Mouse (Mus musculus) embryonic facial prominence, embryonic 14.5 days (tissue): Measurements from ENCODE around the gene Aqp2. TPM values are rescaled to one million over a fixed set of nuclear protein-coding genes. Genes with fewer than 3 reads are reported as not detected.

Experiments used
- ATAC-seq: fragments of 200-750 bp; cut with Nextera tagmentation; 2 replicates; pipeline ENCODE4 v1.8.0; 2017; ENCODE audit warnings: low read depth, moderate number of reproducible peaks, moderate TSS enrichment
- DNase-seq: peaks from one replicate; pipeline ENCODE4 v3.0.0-alpha.2; 2015; ENCODE audit warnings: low spot score
- H3K27ac ChIP-seq: fragments of 300-500 bp; sonication (generic); replicated peaks from 2 replicates; pipeline ENCODE4 v1.5.1; 2014; ENCODE audit warnings: low read depth, mild to moderate bottlenecking, low read length, moderate library complexity
- H3K27me3 ChIP-seq: fragments of 300-500 bp; sonication (generic); replicated peaks from 2 replicates; pipeline ENCODE4 v1.6.1; 2014; ENCODE audit warnings: low read length; ENCODE audit not compliant: control insufficient read depth, insufficient read depth
- H3K36me3 ChIP-seq: fragments of 300-500 bp; sonication (generic); 2 replicates; pipeline ENCODE4 v1.6.1; 2014; ENCODE audit warnings: low read length, mixed read lengths; ENCODE audit not compliant: control insufficient read depth, insufficient read depth
- H3K4me1 ChIP-seq: fragments of 300-500 bp; sonication (generic); 2 replicates; pipeline ENCODE4 v1.6.1; 2014; ENCODE audit warnings: antibody characterized with exemption, low read length; ENCODE audit not compliant: control insufficient read depth, insufficient read depth
- H3K4me2 ChIP-seq: fragments of 300-500 bp; sonication (generic); 2 replicates; pipeline ENCODE4 v1.6.1; 2014; ENCODE audit warnings: low read depth, mild to moderate bottlenecking, low read length, moderate library complexity, mixed read lengths
- H3K4me3 ChIP-seq: fragments of 300-500 bp; sonication (generic); 2 replicates; pipeline ENCODE4 v1.5.1; 2014; ENCODE audit warnings: low read depth, mild to moderate bottlenecking, low read length
- H3K9ac ChIP-seq: fragments of 300-500 bp; sonication (generic); 2 replicates; pipeline ENCODE4 v1.6.1; 2014; ENCODE audit warnings: low read depth, mild to moderate bottlenecking, low read length, moderate library complexity, mixed read lengths
- H3K9me3 ChIP-seq: fragments of 300-500 bp; sonication (generic); 2 replicates; pipeline ENCODE4 v1.6.1; 2016; ENCODE audit warnings: low read length; ENCODE audit not compliant: control insufficient read depth
- WGBS: fragments of 180-500 bp; shearing (Covaris S2); extraction: QIAGEN DNeasy Blood & Tissue Kit; methylation state at CpG from one replicate; pipeline ENCODE4 v1.1.7; 2014; 5-methylcytosine and 5-hydroxymethylcytosine counted together
- polyA plus RNA-seq: library from polyadenylated mRNA; unstranded; fragments of >200 nt; fragmentation: Nextera tagmentation; extraction: Ambion mirVana; gene quantifications from 2 replicates; pipeline ENCODE4 v1.2.1, GENCODE M21; 2014

Aqp2 gene
- 0.11 TPM in 1 of 2 replicates, not detected in the other for polyA plus RNA-seq

GRCm38 (mm10) chr15:99578802-99579485 lies at the start of gene Aqp2:
Aqp2 (plus strand) TSS chr15:99579055.
- Histone ChIP-seq H3K27ac (no peak within 1 kb of the TSS), H3K27me3 (peaks cover 40% of the 10 kb centered on the region), H3K36me3 (no peaks in the 10 kb centered on the region), H3K4me3 (no peak within 1 kb of the TSS), H3K9ac (no peak within 1 kb of the TSS), H3K4me2 (no peak within 1 kb of the TSS), H3K4me1 (peaks cover 3% of the 10 kb centered on the region; the same call in 1 of the 2 replicates), H3K9me3 (no peaks in the 10 kb centered on the region)
- WGBS, result 81% methylated on average over 26 of the region's 26 CpGs
- ATAC-seq, result no peak
- no peak for DNase-seq

GRCm38 (mm10) chr15:99531146-99531545 lies 47.7 kb upstream of the Aqp2 start:
- WGBS, result 43% methylated on average over 5 of the region's 6 CpGs
- no peak overlapping the region for H3K27ac ChIP-seq
- H3K9me3 ChIP-seq, result no peaks in the 10 kb centered on the region
- ATAC-seq (no peak), DNase-seq (no peak)
- peaks cover 5% of the 10 kb centered on the region; the same call in 1 of the 2 replicates for H3K4me1 ChIP-seq
- H3K36me3 ChIP-seq, result no peaks in the 10 kb centered on the region
- no peak overlapping the region for H3K4me2 ChIP-seq
- H3K9ac ChIP-seq, result no peak overlapping the region
- no peak overlapping the region for H3K4me3 ChIP-seq
- H3K27me3 ChIP-seq, result peaks cover 16% of the 10 kb centered on the region

- Histone ChIP-seq H3K27ac (no peak overlapping the region), H3K9me3 (no peaks in the 10 kb centered on the region), H3K4me2 (no peak overlapping the region), H3K9ac (no peak overlapping the region), H3K4me1 (peaks cover 5% of the 10 kb centered on the region; the same call in 1 of the 2 replicates), H3K27me3 (peaks cover 16% of the 10 kb centered on the region), H3K36me3 (no peaks in the 10 kb centered on the region), H3K4me3 (no peak overlapping the region)
- WGBS, result 23% methylated on average over 3 of the region's 3 CpGs
- ATAC-seq, result 0 out of 2 replicates have a peak, but pooled peaks have one; percentile 33
- DNase-seq, result peak; percentile 35
Observed at GRCm38 (mm10) chr15:99532023-99532422, 46.8 kb upstream of the Aqp2 start.

GRCm38 (mm10) chr15:99536889-99537862 lies 41.7 kb upstream of the Aqp2 start:
- H3K4me3 ChIP-seq, result no peak overlapping the region
- no peaks in the 10 kb centered on the region for H3K9me3 ChIP-seq
- H3K9ac ChIP-seq, result no peak overlapping the region
- WGBS, result 55% methylated on average over 11 of the region's 11 CpGs
- no peak overlapping the region for H3K4me2 ChIP-seq
- H3K27me3 ChIP-seq, result no peaks in the 10 kb centered on the region
- H3K36me3 ChIP-seq, result no peaks in the 10 kb centered on the region
- H3K27ac ChIP-seq, result no peak overlapping the region
- DNase-seq (no peak), ATAC-seq (no peak)
- no peaks in the 10 kb centered on the region for H3K4me1 ChIP-seq

- no peaks in the 10 kb centered on the region for H3K4me1 ChIP-seq
- ATAC-seq (no peak), DNase-seq (no peak)
- no peak overlapping the region for H3K4me3 ChIP-seq
- H3K36me3 ChIP-seq, result no peaks in the 10 kb centered on the region
- H3K9me3 ChIP-seq, result no peaks in the 10 kb centered on the region
- H3K27me3 ChIP-seq, result no peaks in the 10 kb centered on the region; the same call in 1 of the 2 replicates
- 65% methylated on average over 8 of the region's 8 CpGs for WGBS
- no peak overlapping the region for H3K27ac ChIP-seq
- no peak overlapping the region for H3K9ac ChIP-seq
- no peak overlapping the region for H3K4me2 ChIP-seq
Observed at GRCm38 (mm10) chr15:99539891-99540290, 39.0 kb upstream of the Aqp2 start.

GRCm38 (mm10) chr15:99544047-99544446 lies 34.8 kb upstream of the Aqp2 start:
- Histone ChIP-seq H3K4me2 (no peak overlapping the region), H3K4me1 (peaks cover 16% of the 10 kb centered on the region), H3K27ac (no peak overlapping the region), H3K9ac (no peak overlapping the region), H3K4me3 (no peak overlapping the region), H3K9me3 (no peaks in the 10 kb centered on the region), H3K36me3 (no peaks in the 10 kb centered on the region), H3K27me3 (no peaks in the 10 kb centered on the region; the same call in 1 of the 2 replicates)
- ATAC-seq, result no peak
- WGBS, result 60% methylated on average over 7 of the region's 7 CpGs
- DNase-seq, result no peak

GRCm38 (mm10) chr15:99546596-99546995 lies 32.3 kb upstream of the Aqp2 start:
- H3K9me3 ChIP-seq, result no peaks in the 10 kb centered on the region
- no peaks in the 10 kb centered on the region; the same call in 1 of the 2 replicates for H3K27me3 ChIP-seq
- DNase-seq (peak; percentile 91), ATAC-seq (peak; percentile 72; the same call in 1 of the 2 replicates)
- 16% methylated on average over 11 of the region's 11 CpGs for WGBS
- H3K4me3 ChIP-seq, result no peak overlapping the region
- peaks cover 16% of the 10 kb centered on the region for H3K4me1 ChIP-seq
- no peak overlapping the region for H3K9ac ChIP-seq
- H3K36me3 ChIP-seq, result no peaks in the 10 kb centered on the region
- no peak overlapping the region for H3K27ac ChIP-seq
- H3K4me2 ChIP-seq, result no peak overlapping the region; the same call in 1 of the 2 replicates

- 54% methylated on average over 6 of the region's 6 CpGs for WGBS
- Histone ChIP-seq H3K27ac (no peak overlapping the region), H3K4me1 (peaks cover 16% of the 10 kb centered on the region), H3K36me3 (no peaks in the 10 kb centered on the region), H3K4me3 (no peak overlapping the region), H3K9ac (no peak overlapping the region), H3K4me2 (no peak overlapping the region), H3K27me3 (no peaks in the 10 kb centered on the region; the same call in 1 of the 2 replicates), H3K9me3 (no peaks in the 10 kb centered on the region)
- DNase-seq, result no peak
- no peak for ATAC-seq
Observed at GRCm38 (mm10) chr15:99547732-99548131, 31.1 kb upstream of the Aqp2 start.
